Mouse (Mus musculus): ENCODE data around the gene Sdhb. TPM values are rescaled to one million over a fixed set of nuclear protein-coding genes. Genes with fewer than 3 reads are reported as not detected.

The Sdhb gene
- polyA plus RNA-seq, 1 experiment from 2014 or later, result 456 TPM

DNA sequence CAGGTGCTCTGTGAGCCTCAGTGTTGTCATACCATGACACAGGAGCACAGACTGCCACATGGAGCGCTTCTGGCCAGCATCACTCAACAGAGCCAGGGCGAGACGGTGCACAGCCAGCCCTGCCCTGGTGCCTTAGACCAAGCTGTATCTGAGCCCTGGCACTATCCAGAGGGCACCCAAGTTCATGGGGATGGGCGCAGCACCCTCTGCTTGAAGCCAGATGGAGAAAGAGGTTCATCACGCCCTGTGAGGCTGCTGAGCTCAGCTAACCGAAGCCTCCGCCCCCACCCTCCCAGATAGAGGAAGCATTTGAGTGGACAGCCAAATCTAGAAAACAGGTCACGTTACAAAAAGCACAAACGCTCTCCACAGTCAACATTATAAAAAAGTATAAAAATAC, 55.3 kb downstream of the Sdhb start:
- Histone ChIP-seq H3K27ac (replicated peaks; ENCODE audit: low read depth, low read length) (no peak overlapping the region), H3K4me2 (ENCODE audit: low read length) (no peak overlapping the region), H3K9ac (replicated peaks; ENCODE audit: low read length) (no peak overlapping the region), H3K9me3 (ENCODE audit: control insufficient read depth, low read length) (no peaks in the 10 kb centered on the region), H3K4me3 (replicated peaks; ENCODE audit: low read depth, low read length) (no peak overlapping the region), H3K4me1 (ENCODE audit: control insufficient read depth, insufficient read depth, low read length) (peaks cover 28% of the 10 kb centered on the region), H3K36me3 (ENCODE audit: control insufficient read depth, insufficient read depth, low read length) (peaks cover 62% of the 10 kb centered on the region), H3K27me3 (ENCODE audit: control insufficient read depth, insufficient read depth, low read length) (no peaks in the 10 kb centered on the region)
- DNase-seq (no peak), ATAC-seq (ENCODE audit: low FRiP score, low TSS enrichment) (no peak)
- WGBS, result 90% methylated on average over 9 of the region's 9 CpGs

DNA sequence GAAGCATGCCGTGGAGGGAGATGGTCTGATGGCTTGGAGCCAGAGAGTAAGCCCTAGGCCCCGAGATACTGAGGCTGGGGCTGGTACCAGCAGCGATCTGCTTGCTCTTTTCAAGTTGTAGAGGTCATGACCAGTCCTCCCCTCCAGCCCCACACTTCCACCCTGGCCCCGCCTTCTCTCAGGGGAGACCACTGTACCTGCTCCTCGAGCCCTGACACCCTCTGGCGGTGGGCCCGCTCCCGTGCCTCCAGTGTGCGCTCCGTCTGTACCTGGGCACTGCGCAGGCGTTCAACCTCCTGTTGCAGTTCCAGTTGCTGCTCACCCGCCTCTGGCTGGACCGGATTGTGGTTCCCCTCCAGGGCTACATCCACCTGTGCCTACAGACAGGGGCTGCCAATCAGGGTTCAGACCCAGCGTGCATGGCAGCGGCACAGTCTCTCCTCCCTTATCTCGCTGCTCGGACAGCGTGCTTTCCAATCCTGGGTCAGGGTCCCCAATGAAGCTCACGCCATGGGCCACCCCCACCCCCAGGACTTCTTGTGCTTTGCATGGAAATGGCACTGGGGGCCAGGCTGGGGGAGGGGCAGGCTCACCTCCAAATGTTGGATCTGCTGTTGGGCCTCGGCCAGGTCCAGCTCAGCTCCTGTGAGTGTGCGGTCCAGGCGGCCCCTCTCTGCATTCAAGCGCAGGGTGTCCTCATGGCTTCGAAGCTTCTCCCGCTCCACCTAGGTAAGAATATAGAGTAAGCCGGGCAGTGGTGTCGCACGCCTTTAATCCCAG, 56.8 kb downstream of the Sdhb start:
- 0 out of 2 replicates have a peak overlapping the region, but pooled peaks have one; percentile 32 for H3K27ac ChIP-seq (replicated peaks; ENCODE audit: low read depth, low read length)
- H3K36me3 ChIP-seq (ENCODE audit: control insufficient read depth, insufficient read depth, low read length), result peaks cover 64% of the 10 kb centered on the region
- peaks cover 22% of the 10 kb centered on the region for H3K4me1 ChIP-seq (ENCODE audit: control insufficient read depth, insufficient read depth, low read length)
- H3K9me3 ChIP-seq (ENCODE audit: control insufficient read depth, low read length), result no peaks in the 10 kb centered on the region
- no peak for DNase-seq
- H3K27me3 ChIP-seq (ENCODE audit: control insufficient read depth, insufficient read depth, low read length), result no peaks in the 10 kb centered on the region
- ATAC-seq (ENCODE audit: low FRiP score, low TSS enrichment), result no peak
- H3K9ac ChIP-seq (replicated peaks; ENCODE audit: low read length), result no peak overlapping the region
- WGBS, result 86% methylated on average over 29 of the region's 29 CpGs
- no peak overlapping the region for H3K4me3 ChIP-seq (replicated peaks; ENCODE audit: low read depth, low read length)
- H3K4me2 ChIP-seq (ENCODE audit: low read length), result no peak overlapping the region

DNA sequence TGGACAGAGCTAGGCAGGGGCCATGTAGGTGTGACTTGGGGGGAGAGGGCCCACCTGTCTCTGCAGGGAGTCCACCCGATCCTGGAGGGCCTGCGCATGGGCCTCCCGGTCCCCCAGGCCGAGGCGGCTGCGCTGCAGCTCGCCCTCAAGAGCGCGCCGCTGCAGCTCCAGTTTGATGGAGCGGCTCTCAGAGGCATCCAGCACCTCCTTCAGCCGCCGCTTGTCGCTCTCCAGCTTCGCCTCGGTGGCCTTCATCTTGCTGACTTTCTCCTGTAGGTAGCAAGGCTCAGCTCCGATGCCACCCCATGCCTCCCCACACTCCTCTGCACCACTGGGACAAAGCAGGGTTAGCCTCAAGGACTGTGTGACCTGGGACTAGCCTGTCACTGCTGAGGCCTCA, 59.2 kb downstream of the Sdhb start:
- no peak overlapping the region for H3K4me3 ChIP-seq (replicated peaks; ENCODE audit: low read depth, low read length)
- H3K27ac ChIP-seq (replicated peaks; ENCODE audit: low read depth, low read length), result peak overlapping the region; percentile 89
- WGBS, result 81% methylated on average over 17 of the region's 17 CpGs
- peaks cover 22% of the 10 kb centered on the region for H3K4me1 ChIP-seq (ENCODE audit: control insufficient read depth, insufficient read depth, low read length)
- no peak for ATAC-seq (ENCODE audit: low FRiP score, low TSS enrichment)
- H3K27me3 ChIP-seq (ENCODE audit: control insufficient read depth, insufficient read depth, low read length), result no peaks in the 10 kb centered on the region
- DNase-seq, result no peak
- H3K36me3 ChIP-seq (ENCODE audit: control insufficient read depth, insufficient read depth, low read length), result peaks cover 61% of the 10 kb centered on the region
- H3K9me3 ChIP-seq (ENCODE audit: control insufficient read depth, low read length), result no peaks in the 10 kb centered on the region
- no peak overlapping the region for H3K4me2 ChIP-seq (ENCODE audit: low read length)
- H3K9ac ChIP-seq (replicated peaks; ENCODE audit: low read length), result no peak overlapping the region

DNA sequence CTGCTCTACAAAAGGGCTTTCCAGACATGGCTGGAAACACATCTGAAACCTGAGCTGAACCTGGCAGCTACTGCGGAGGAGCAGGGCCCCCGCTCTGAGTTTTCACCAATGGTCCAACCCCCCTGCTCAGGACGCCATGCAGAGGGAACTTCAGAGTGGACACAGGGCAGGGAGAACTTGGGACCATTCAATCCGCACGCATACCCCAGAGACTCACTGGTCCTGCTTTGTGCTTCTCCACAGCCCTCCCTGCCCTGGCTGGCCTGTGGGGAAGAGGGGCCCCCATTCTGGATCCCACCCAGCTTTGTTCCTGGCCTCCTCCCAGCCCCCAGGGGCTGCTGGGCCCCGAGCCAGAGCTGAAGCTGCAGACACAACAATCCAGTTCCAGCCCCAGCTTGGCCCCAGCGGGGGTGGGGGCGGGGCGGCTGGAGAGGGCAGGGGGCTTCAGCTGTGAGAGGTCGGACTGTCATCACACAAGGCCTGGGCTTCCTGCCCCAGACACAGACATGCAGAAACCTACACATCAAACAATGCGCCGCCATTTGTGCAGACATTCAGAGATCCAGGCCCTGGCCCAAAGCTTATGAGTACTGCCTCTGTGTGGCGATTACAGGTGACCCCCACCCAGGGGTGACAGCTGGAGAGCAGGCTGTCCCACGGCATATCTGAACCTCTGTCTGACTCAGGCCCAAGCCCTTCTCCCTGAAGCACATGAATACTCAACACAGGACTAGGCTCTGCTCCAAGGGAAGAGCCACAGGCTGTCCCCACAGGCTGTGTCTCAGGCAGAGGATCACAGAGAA, 60.0 kb downstream of the Sdhb start:
- H3K9ac ChIP-seq (replicated peaks; ENCODE audit: low read length), result peak overlapping the region; percentile 24; the same call in 1 of the 2 replicates
- peak; percentile 84 for DNase-seq
- 0 out of 2 replicates have a peak overlapping the region, but pooled peaks have one; percentile 6 for H3K4me2 ChIP-seq (ENCODE audit: low read length)

DNA sequence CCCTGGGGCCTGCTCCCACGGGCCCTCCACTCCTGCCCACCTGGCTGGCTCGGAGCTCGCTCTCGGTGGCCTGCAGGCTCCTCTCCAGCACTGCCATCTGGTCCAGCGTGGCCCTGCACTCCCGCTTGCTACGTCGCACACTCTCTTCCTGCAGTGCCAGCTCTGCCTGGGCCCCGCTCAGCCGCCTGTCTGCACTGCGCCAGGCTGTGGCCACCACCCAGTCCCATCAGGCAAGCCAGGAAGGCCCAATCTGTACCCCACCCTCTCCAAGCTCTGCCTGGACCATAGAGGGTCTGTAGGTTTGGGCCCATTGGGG, 60.6 kb downstream of the Sdhb start:
- Histone ChIP-seq H3K9ac (replicated peaks; ENCODE audit: low read length) (peak overlapping the region; percentile 24; the same call in 1 of the 2 replicates), H3K36me3 (ENCODE audit: control insufficient read depth, insufficient read depth, low read length) (peaks cover 59% of the 10 kb centered on the region), H3K4me3 (replicated peaks; ENCODE audit: low read depth, low read length) (no peak overlapping the region), H3K9me3 (ENCODE audit: control insufficient read depth, low read length) (no peaks in the 10 kb centered on the region), H3K27ac (replicated peaks; ENCODE audit: low read depth, low read length) (peak overlapping the region; percentile 89), H3K4me1 (ENCODE audit: control insufficient read depth, insufficient read depth, low read length) (peaks cover 22% of the 10 kb centered on the region), H3K4me2 (ENCODE audit: low read length) (no peak overlapping the region), H3K27me3 (ENCODE audit: control insufficient read depth, insufficient read depth, low read length) (no peaks in the 10 kb centered on the region)
- DNase-seq (peak; percentile 47), ATAC-seq (ENCODE audit: low FRiP score, low TSS enrichment) (peak; percentile 35; the same call in 1 of the 2 replicates)
- WGBS, result 45% methylated on average over 11 of the region's 11 CpGs

More for the DNA sequence above, 60.0 kb downstream of the Sdhb start:
- H3K36me3 ChIP-seq (ENCODE audit: control insufficient read depth, insufficient read depth, low read length), result peaks cover 61% of the 10 kb centered on the region
- H3K27ac ChIP-seq (replicated peaks; ENCODE audit: low read depth, low read length), result peak overlapping the region; percentile 89
- peak; percentile 70 for ATAC-seq (ENCODE audit: low FRiP score, low TSS enrichment)
- 21% methylated on average over 14 of the region's 14 CpGs for WGBS
- H3K9me3 ChIP-seq (ENCODE audit: control insufficient read depth, low read length), result no peaks in the 10 kb centered on the region
- H3K4me3 ChIP-seq (replicated peaks; ENCODE audit: low read depth, low read length), result no peak overlapping the region
- peaks cover 22% of the 10 kb centered on the region for H3K4me1 ChIP-seq (ENCODE audit: control insufficient read depth, insufficient read depth, low read length)
- no peaks in the 10 kb centered on the region for H3K27me3 ChIP-seq (ENCODE audit: control insufficient read depth, insufficient read depth, low read length)

DNA sequence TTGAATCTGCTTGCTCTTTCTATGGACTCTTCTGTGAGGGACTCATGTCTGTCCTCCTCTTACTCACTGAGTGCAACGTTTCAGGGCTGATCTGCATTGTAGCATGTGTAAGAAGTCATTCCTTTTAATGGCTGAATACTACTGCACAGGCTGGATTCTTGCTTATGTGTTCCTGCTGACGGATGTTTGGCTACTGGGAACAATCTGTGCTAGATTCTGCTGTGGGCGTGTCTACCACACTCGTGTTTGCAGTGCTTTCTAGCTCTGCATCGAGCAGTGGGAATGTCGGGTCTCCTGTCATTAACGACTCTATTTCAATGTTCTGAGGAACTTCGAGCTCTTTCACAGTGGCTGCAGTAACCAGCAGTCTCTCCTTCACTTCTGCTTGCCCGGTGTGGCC, 63.0 kb downstream of the Sdhb start:
- ATAC-seq (ENCODE audit: low FRiP score, low TSS enrichment) (no peak), DNase-seq (no peak)
- Histone ChIP-seq H3K36me3 (ENCODE audit: control insufficient read depth, insufficient read depth, low read length) (peaks cover 57% of the 10 kb centered on the region), H3K27me3 (ENCODE audit: control insufficient read depth, insufficient read depth, low read length) (no peaks in the 10 kb centered on the region), H3K4me1 (ENCODE audit: control insufficient read depth, insufficient read depth, low read length) (peaks cover 22% of the 10 kb centered on the region), H3K4me2 (ENCODE audit: low read length) (no peak overlapping the region), H3K27ac (replicated peaks; ENCODE audit: low read depth, low read length) (no peak overlapping the region), H3K4me3 (replicated peaks; ENCODE audit: low read depth, low read length) (no peak overlapping the region), H3K9me3 (ENCODE audit: control insufficient read depth, low read length) (no peaks in the 10 kb centered on the region), H3K9ac (replicated peaks; ENCODE audit: low read length) (no peak overlapping the region)
- whole genome bisulfite sequencing, result 73% methylated on average over 9 of the region's 9 CpGs

DNA sequence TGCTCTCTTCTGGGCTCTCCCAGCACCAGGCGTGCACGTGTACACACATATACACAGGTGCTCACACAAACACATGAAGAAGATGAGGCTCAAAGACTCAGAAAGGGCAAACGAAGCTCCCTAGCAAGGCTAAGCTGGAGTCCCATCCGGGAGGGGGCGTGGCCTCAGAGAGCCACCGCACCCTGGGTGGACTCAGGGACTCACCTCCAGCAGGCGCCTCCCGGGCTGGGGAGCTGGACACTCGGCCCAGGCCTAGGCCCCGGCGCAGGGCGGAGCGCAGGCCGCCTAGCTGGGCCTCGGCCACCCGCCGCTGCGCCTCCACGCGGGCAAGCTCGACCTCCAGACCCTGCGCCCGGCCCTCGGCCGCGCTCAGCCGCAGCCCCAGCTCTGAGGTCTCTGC, 64.0 kb downstream of the Sdhb start:
- Histone ChIP-seq H3K4me2 (ENCODE audit: low read length) (no peak overlapping the region), H3K27me3 (ENCODE audit: control insufficient read depth, insufficient read depth, low read length) (no peaks in the 10 kb centered on the region), H3K27ac (replicated peaks; ENCODE audit: low read depth, low read length) (no peak overlapping the region), H3K9me3 (ENCODE audit: control insufficient read depth, low read length) (no peaks in the 10 kb centered on the region), H3K36me3 (ENCODE audit: control insufficient read depth, insufficient read depth, low read length) (peaks cover 65% of the 10 kb centered on the region), H3K4me3 (replicated peaks; ENCODE audit: low read depth, low read length) (no peak overlapping the region), H3K4me1 (ENCODE audit: control insufficient read depth, insufficient read depth, low read length) (peaks cover 21% of the 10 kb centered on the region), H3K9ac (replicated peaks; ENCODE audit: low read length) (no peak overlapping the region)
- ATAC-seq (ENCODE audit: low FRiP score, low TSS enrichment), result no peak
- 76% methylated on average over 27 of the region's 27 CpGs for WGBS
- DNase-seq, result no peak

Measured in midbrain, embryonic 14.5 days (tissue).